ENCODE assay signal across 8 mouse cellular contexts in genomic region chr11:118418834-118419504, GRCm38 (mm10). TPM values are rescaled to one million over a fixed set of nuclear protein-coding genes. Genes with fewer than 3 reads are reported as not detected.
DNase-seq lines count a peak whose midpoint lies in the region; ATAC-seq and TF ChIP-seq lines count a peak whose summit lies in the region.

Gene Cant1 (minus strand): TSS chr11:118419086.

- peak within 1 kb of the TSS; percentile 74 for H3K27ac ChIP-seq in forebrain, embryonic 12.5 days
- peak within 1 kb of the TSS; percentile 81 for H3K27ac ChIP-seq in heart, postnatal 0 days (ENCODE audit: low read depth)
- peak within 1 kb of the TSS; percentile 78 for H3K27ac ChIP-seq in liver, embryonic 16.5 days (ENCODE audit: low read length)
- peak within 1 kb of the TSS; percentile 70 for H3K27ac ChIP-seq in neural tube, embryonic 13.5 days (replicated peaks)
- peak within 1 kb of the TSS; percentile 62 for H3K27ac ChIP-seq in testis, adult 2 months (ENCODE audit: control insufficient read depth, insufficient read depth, low read depth, low read length)

- peak within 1 kb of the TSS; percentile 98 for H3K4me3 ChIP-seq in E14TG2a.4 (replicated peaks; ENCODE audit: low read length)
- peak within 1 kb of the TSS; percentile 93 for H3K4me3 ChIP-seq in forebrain, embryonic 12.5 days (replicated peaks)
- peak within 1 kb of the TSS; percentile 93 for H3K4me3 ChIP-seq in heart, postnatal 0 days (ENCODE audit: low read depth, low read length)
- H3K4me3 ChIP-seq in liver, embryonic 16.5 days (ENCODE audit: low read depth, low read length), result peak within 1 kb of the TSS; percentile 92
- peak within 1 kb of the TSS; percentile 97 for H3K4me3 ChIP-seq in neural tube, embryonic 13.5 days
- peak within 1 kb of the TSS; percentile 87 for H3K4me3 ChIP-seq in testis, adult 2 months (ENCODE audit: control insufficient read depth, low read depth, low read length)

- TF ChIP-seq CTCF in E14TG2a.4 (conservative IDR thresholded peaks at IDR 0.05; ENCODE audit: low read length), result no peak
- TF ChIP-seq CTCF in heart, postnatal 0 days (IDR thresholded peaks at IDR 0.05; ENCODE audit: low read depth), result no peak
- TF ChIP-seq CTCF in testis, adult 2 months (IDR thresholded peaks at IDR 0.05; ENCODE audit: control insufficient read depth, insufficient read depth, insufficient replicate concordance, low read depth, low read length), result no peak

- H3K9ac ChIP-seq in forebrain, embryonic 12.5 days, result peak within 1 kb of the TSS; percentile 92
- peak within 1 kb of the TSS; percentile 94 for H3K9ac ChIP-seq in heart, postnatal 0 days (replicated peaks; ENCODE audit: low read depth, low read length)
- peak within 1 kb of the TSS; percentile 96 for H3K9ac ChIP-seq in liver, embryonic 16.5 days (ENCODE audit: low read depth, low read length)
- peak within 1 kb of the TSS; percentile 97 for H3K9ac ChIP-seq in neural tube, embryonic 13.5 days

- H3K4me1 ChIP-seq in E14TG2a.4 (replicated peaks; ENCODE audit: low read depth, low read length), result peaks cover 44% of the 10 kb centered on the region
- peaks cover 34% of the 10 kb centered on the region for H3K4me1 ChIP-seq in forebrain, embryonic 12.5 days
- H3K4me1 ChIP-seq in heart, postnatal 0 days (ENCODE audit: control insufficient read depth, insufficient read depth), result peaks cover 13% of the 10 kb centered on the region
- H3K4me1 ChIP-seq in liver, embryonic 16.5 days (ENCODE audit: control insufficient read depth, low read depth, low read length), result peaks cover 17% of the 10 kb centered on the region
- H3K4me1 ChIP-seq in neural tube, embryonic 13.5 days (replicated peaks), result peaks cover 48% of the 10 kb centered on the region
- peaks cover 15% of the 10 kb centered on the region for H3K4me1 ChIP-seq in testis, adult 2 months (ENCODE audit: control insufficient read depth, insufficient read depth, low read length)

- peak within 1 kb of the TSS; percentile 74 for H3K4me2 ChIP-seq in forebrain, embryonic 12.5 days
- peak within 1 kb of the TSS; percentile 83 for H3K4me2 ChIP-seq in heart, postnatal 0 days (ENCODE audit: low read depth, low read length)
- peak within 1 kb of the TSS; percentile 91 for H3K4me2 ChIP-seq in liver, embryonic 16.5 days (ENCODE audit: low read depth, low read length)
- H3K4me2 ChIP-seq in neural tube, embryonic 13.5 days, result peak within 1 kb of the TSS; percentile 93

- no peak for TF ChIP-seq EP300 in heart, postnatal 0 days (IDR thresholded peaks at IDR 0.05; ENCODE audit: low read depth)

- peak; percentile 96 for ATAC-seq in forebrain, embryonic 12.5 days (ENCODE audit: low FRiP score)
- peak; percentile 95 for ATAC-seq in heart, postnatal 0 days (ENCODE audit: insufficient read depth, low read depth)
- peak; percentile 96 for ATAC-seq in liver, embryonic 16.5 days (ENCODE audit: low read depth)
- ATAC-seq in neural tube, embryonic 13.5 days (ENCODE audit: low read depth), result peak; percentile 93

- DNase-seq in c-Kit-positive CD71-positive TER-119-positive erythroid progenitor cells, embryonic 14.5 days (ENCODE audit: low spot score), result peak; percentile 97
- DNase-seq in heart, postnatal 0 days (ENCODE audit: low spot score), result peak; percentile 99
- DNase-seq in kidney, postnatal 4 days, result peak; percentile 97 to 99

- under 1% methylated on average over 47 of the region's 50 CpGs for WGBS in forebrain, embryonic 12.5 days
- under 1% methylated on average over 48 of the region's 50 CpGs for WGBS in heart, postnatal 0 days
- under 1% methylated on average over 50 of the region's 50 CpGs for WGBS in liver, embryonic 16.5 days (ENCODE audit: insufficient replicate concordance)
- WGBS in neural tube, embryonic 13.5 days, result under 1% methylated on average over 47 of the region's 50 CpGs

- peaks cover 29% of the 10 kb centered on the region for H3K36me3 ChIP-seq in E14TG2a.4 (ENCODE audit: insufficient read depth, low read length)
- H3K36me3 ChIP-seq in forebrain, embryonic 12.5 days (replicated peaks), result peaks cover 19% of the 10 kb centered on the region
- H3K36me3 ChIP-seq in heart, postnatal 0 days (replicated peaks; ENCODE audit: control insufficient read depth, insufficient read depth, low read length), result peaks cover 6% of the 10 kb centered on the region; the same call in 1 of the 2 replicates
- no peaks in the 10 kb centered on the region; the same call in 1 of the 2 replicates for H3K36me3 ChIP-seq in liver, embryonic 16.5 days (ENCODE audit: control insufficient read depth, insufficient read depth)
- H3K36me3 ChIP-seq in neural tube, embryonic 13.5 days, result peaks cover 15% of the 10 kb centered on the region; the same call in 1 of the 2 replicates
- no peaks in the 10 kb centered on the region for H3K36me3 ChIP-seq in testis, adult 2 months (ENCODE audit: control insufficient read depth, insufficient read depth, low read length)

- no peaks in the 10 kb centered on the region for H3K27me3 ChIP-seq in E14TG2a.4 (ENCODE audit: insufficient read depth, low read length)
- no peaks in the 10 kb centered on the region; the same call in 1 of the 2 replicates for H3K27me3 ChIP-seq in forebrain, embryonic 12.5 days
- H3K27me3 ChIP-seq in heart, postnatal 0 days (ENCODE audit: control insufficient read depth, insufficient read depth, low read length), result no peaks in the 10 kb centered on the region
- no peaks in the 10 kb centered on the region for H3K27me3 ChIP-seq in liver, embryonic 16.5 days (ENCODE audit: control insufficient read depth, insufficient read depth, low read depth, low read length)
- no peaks in the 10 kb centered on the region for H3K27me3 ChIP-seq in neural tube, embryonic 13.5 days
- H3K27me3 ChIP-seq in testis, adult 2 months (ENCODE audit: control insufficient read depth, insufficient read depth, low read length), result no peaks in the 10 kb centered on the region

- H3K9me3 ChIP-seq in E14TG2a.4 (ENCODE audit: low read length), result no peaks in the 10 kb centered on the region
- H3K9me3 ChIP-seq in forebrain, embryonic 12.5 days, result no peaks in the 10 kb centered on the region
- H3K9me3 ChIP-seq in heart, postnatal 0 days (replicated peaks; ENCODE audit: control insufficient read depth, low read length), result no peaks in the 10 kb centered on the region
- no peaks in the 10 kb centered on the region for H3K9me3 ChIP-seq in liver, embryonic 16.5 days (replicated peaks; ENCODE audit: control insufficient read depth, low read length)
- no peaks in the 10 kb centered on the region for H3K9me3 ChIP-seq in neural tube, embryonic 13.5 days

- TF ChIP-seq POLR2A in testis, adult 2 months (IDR thresholded peaks at IDR 0.05; ENCODE audit: control insufficient read depth, low read depth, low read length), result peak; percentile 82

RNA-seq across cellular contexts. Expression of gene Cant1, which starts in this region (rescaled TPM):
- polyA plus RNA-seq in forebrain, embryonic 12.5 days (2016; fragmentation: Nextera tagmentation; extraction: Ambion mirVana), result 25.4 and 27.0 TPM in 2 replicates
- 28.3 and 35.5 TPM in 2 replicates for total RNA-seq in heart, postnatal 0 days (2014; rRNA removed; ENCODE audit: low replicate concordance)
- polyA plus RNA-seq in heart, postnatal 0 days (2015; fragmentation: Nextera tagmentation; extraction: Ambion mirVana), result 10.4 and 12.6 TPM in 2 replicates
- polyA plus RNA-seq in liver, embryonic 16.5 days (2015; fragmentation: Nextera tagmentation; extraction: Ambion mirVana), result 6.8 and 8.2 TPM in 2 replicates
- polyA plus RNA-seq in neural tube, embryonic 13.5 days (2015; fragmentation: Nextera tagmentation; extraction: Ambion mirVana), result 25.7 and 28.2 TPM in 2 replicates
- polyA plus RNA-seq in testis, adult 2 months (2012; rRNA removed), result 37.8 and 38.5 TPM in 2 replicates

Comparison
In these comparisons a context has a peak if more than half of its experiments do, and no peak if none do; other contexts are left out.
1. Peak in every context shown above with its lines: DNase-seq, ATAC-seq, H3K4me3 ChIP-seq and H3K27ac ChIP-seq.